Mouse (Mus musculus) spleen, postnatal 0 days (tissue): ENCODE results near the gene Olfr809. TPM values are rescaled to one million over a fixed set of nuclear protein-coding genes. Genes with fewer than 3 reads are reported as not detected.

Source experiments
- polyA plus RNA-seq: library from polyadenylated mRNA; unstranded; fragments of >200 nt; fragmentation: Nextera tagmentation; extraction: Ambion mirVana; gene quantifications from 2 replicates; pipeline ENCODE4 v1.2.1, GENCODE M21; 2015

Gene Olfr809
- polyA plus RNA-seq, result not detected in 2 replicates

GRCm38 (mm10) chr10:129774338-129774737, at the start of gene Olfr809:
Gene Olfr809 (plus strand): TSS chr10:129774638.

GRCm38 (mm10) chr10:129729275-129729674, 45.2 kb upstream of the Olfr809 start, which contains the start of gene Olfr805:
Gene Olfr805 (minus strand): TSS chr10:129729375.

GRCm38 (mm10) chr10:129741821-129742220, 32.6 kb upstream of the Olfr809 start, which contains the start of gene Olfr806:
Gene Olfr806 (minus strand): TSS chr10:129741921.

GRCm38 (mm10) chr10:129757693-129758092, 16.7 kb upstream of the Olfr809 start, which contains the start of gene Olfr807:
Gene Olfr807 (minus strand): TSS chr10:129757793.

GRCm38 (mm10) chr10:129765182-129765581, 9.3 kb upstream of the Olfr809 start, which contains the start of gene Olfr808:
Gene Olfr808 (plus strand): TSS chr10:129765482.

GRCm38 (mm10) chr10:129794817-129795216, 20.4 kb downstream of the Olfr809 start, which contains the start of gene Olfr810:
Gene Olfr810 (minus strand): TSS chr10:129794917.

GRCm38 (mm10) chr10:129804296-129804695, 29.9 kb downstream of the Olfr809 start, which contains the start of gene Olfr811:
Gene Olfr811 (minus strand): TSS chr10:129804396.

Other genes with a start within 250 kb of the Olfr809 start
- not detected in 2 replicates for gene Olfr792, start 235.5 kb upstream of the Olfr809 start, polyA plus RNA-seq
- gene Olfr794, start 207.0 kb upstream of the Olfr809 start, polyA plus RNA-seq, result not detected in 2 replicates
- gene Olfr796, start 162.1 kb upstream of the Olfr809 start, polyA plus RNA-seq, result not detected in 2 replicates
- gene Olfr798, start 146.7 kb upstream of the Olfr809 start, polyA plus RNA-seq, result not detected in 2 replicates
- not detected in 2 replicates for gene Olfr799, start 137.2 kb upstream of the Olfr809 start, polyA plus RNA-seq
- gene Olfr800, start 116.9 kb upstream of the Olfr809 start, polyA plus RNA-seq, result not detected in 2 replicates
- gene Olfr801, start 100.8 kb upstream of the Olfr809 start, polyA plus RNA-seq, result not detected in 2 replicates
- gene Olfr802, start 86.5 kb upstream of the Olfr809 start, polyA plus RNA-seq, result 0.02 TPM in 1 of 2 replicates, not detected in the other
- not detected in 2 replicates for gene Olfr803, start 80.4 kb upstream of the Olfr809 start, polyA plus RNA-seq
- gene Olfr804, start 71.4 kb upstream of the Olfr809 start, polyA plus RNA-seq, result not detected in 2 replicates
- not detected in 2 replicates for gene Olfr805, start 45.3 kb upstream of the Olfr809 start, polyA plus RNA-seq
- gene Olfr806, start 32.7 kb upstream of the Olfr809 start, polyA plus RNA-seq, result not detected in 2 replicates
- not detected in 2 replicates for gene Olfr807, start 16.8 kb upstream of the Olfr809 start, polyA plus RNA-seq
- not detected in 2 replicates for gene Olfr808, start 9.2 kb upstream of the Olfr809 start, polyA plus RNA-seq
- not detected in 2 replicates for gene Olfr810, start 20.3 kb downstream of the Olfr809 start, polyA plus RNA-seq
- not detected in 2 replicates for gene Olfr811, start 29.8 kb downstream of the Olfr809 start, polyA plus RNA-seq
- not detected in 2 replicates for gene Olfr812, start 71.5 kb downstream of the Olfr809 start, polyA plus RNA-seq
- not detected in 2 replicates for gene Olfr813, start 80.7 kb downstream of the Olfr809 start, polyA plus RNA-seq
- gene Olfr814, start 105.2 kb downstream of the Olfr809 start, polyA plus RNA-seq, result not detected in 2 replicates
- not detected in 2 replicates for gene Olfr815, start 131.2 kb downstream of the Olfr809 start, polyA plus RNA-seq
- gene Olfr816, start 141.0 kb downstream of the Olfr809 start, polyA plus RNA-seq, result not detected in 2 replicates
- not detected in 2 replicates for gene Olfr818, start 174.5 kb downstream of the Olfr809 start, polyA plus RNA-seq
- gene Olfr819, start 192.6 kb downstream of the Olfr809 start, polyA plus RNA-seq, result not detected in 2 replicates
- gene Olfr247, start 201.5 kb downstream of the Olfr809 start, polyA plus RNA-seq, result not detected in 2 replicates
- gene Gm10310, start 210.4 kb downstream of the Olfr809 start, polyA plus RNA-seq, result not detected in 2 replicates
- not detected in 2 replicates for gene Olfr820, start 238.0 kb downstream of the Olfr809 start, polyA plus RNA-seq